Mouse (Mus musculus) kidney, embryonic 15.5 days (tissue): ENCODE results near the gene Ccdc190. TPM values are rescaled to one million over a fixed set of nuclear protein-coding genes. Genes with fewer than 3 reads are reported as not detected.

Source experiments
- ATAC-seq: fragments of 200-750 bp; cut with Nextera tagmentation; replicated peaks from 2 replicates; pipeline ENCODE4 v1.8.0; 2017; ENCODE audit warnings: moderate TSS enrichment; ENCODE audit not compliant: low FRiP score
- H3K27ac ChIP-seq: fragments of 300-500 bp; sonication (generic); 2 replicates; pipeline ENCODE4 v1.5.1; 2015; ENCODE audit warnings: mild to moderate bottlenecking, inconsistent platforms
- H3K27me3 ChIP-seq: fragments of 300-500 bp; sonication (generic); 2 replicates; pipeline ENCODE4 v1.6.1; 2015; ENCODE audit warnings: inconsistent platforms
- H3K36me3 ChIP-seq: fragments of 300-500 bp; sonication (generic); 2 replicates; pipeline ENCODE4 v1.6.1; 2015; ENCODE audit warnings: inconsistent platforms
- H3K4me1 ChIP-seq: fragments of 300-500 bp; sonication (generic); 2 replicates; pipeline ENCODE4 v1.6.1; 2015; ENCODE audit warnings: inconsistent platforms
- H3K4me2 ChIP-seq: fragments of 300-500 bp; sonication (generic); 2 replicates; pipeline ENCODE4 v1.6.1; 2015; ENCODE audit warnings: moderate library complexity, mild to moderate bottlenecking, inconsistent platforms
- H3K4me3 ChIP-seq: fragments of 300-500 bp; sonication (generic); replicated peaks from 2 replicates; pipeline ENCODE4 v1.5.1; 2015; ENCODE audit warnings: mild to moderate bottlenecking, inconsistent platforms
- H3K9ac ChIP-seq: fragments of 300-500 bp; sonication (generic); 2 replicates; pipeline ENCODE4 v1.6.1; 2015; ENCODE audit warnings: mild to moderate bottlenecking, inconsistent platforms
- H3K9me3 ChIP-seq: fragments of 300-500 bp; sonication (generic); replicated peaks from 2 replicates; pipeline ENCODE4 v1.6.1; 2016; ENCODE audit warnings: inconsistent platforms
- WGBS: fragments of 180-500 bp; shearing (Covaris S2); methylation state at CpG from one replicate; pipeline ENCODE4 v1.1.7; 2015; ENCODE audit warnings: mixed read lengths; 5-methylcytosine and 5-hydroxymethylcytosine counted together
- polyA plus RNA-seq: library from polyadenylated mRNA; unstranded; fragments of >200 nt; fragmentation: Nextera tagmentation; extraction: Ambion mirVana; gene quantifications from 2 replicates; pipeline ENCODE4 v1.2.1, GENCODE M21; 2015

Gene Ccdc190
- polyA plus RNA-seq, 1 experiment from 2014 or later: not detected

DNA sequence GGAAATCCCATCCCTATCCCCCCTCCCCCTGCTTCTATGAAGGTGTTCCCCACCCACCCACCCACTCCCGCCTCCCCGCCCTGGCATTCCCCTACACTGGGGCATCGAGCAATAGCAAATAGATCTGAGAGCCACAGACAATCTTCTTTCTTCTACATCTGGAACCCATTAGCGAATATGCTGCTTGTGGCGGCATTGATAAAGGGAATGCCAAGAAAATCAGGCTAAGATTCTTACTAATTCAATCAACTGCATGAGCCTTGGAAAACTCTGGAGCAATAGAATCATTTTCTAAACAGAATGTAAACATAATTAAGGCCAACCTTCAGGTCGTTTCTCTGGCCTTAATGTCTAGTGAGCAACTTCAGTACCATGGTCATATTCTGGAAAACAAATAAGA, 16.9 kb upstream of the Ccdc190 start:
- WGBS: 80% methylated on average over 6 of the region's 6 CpGs

DNA sequence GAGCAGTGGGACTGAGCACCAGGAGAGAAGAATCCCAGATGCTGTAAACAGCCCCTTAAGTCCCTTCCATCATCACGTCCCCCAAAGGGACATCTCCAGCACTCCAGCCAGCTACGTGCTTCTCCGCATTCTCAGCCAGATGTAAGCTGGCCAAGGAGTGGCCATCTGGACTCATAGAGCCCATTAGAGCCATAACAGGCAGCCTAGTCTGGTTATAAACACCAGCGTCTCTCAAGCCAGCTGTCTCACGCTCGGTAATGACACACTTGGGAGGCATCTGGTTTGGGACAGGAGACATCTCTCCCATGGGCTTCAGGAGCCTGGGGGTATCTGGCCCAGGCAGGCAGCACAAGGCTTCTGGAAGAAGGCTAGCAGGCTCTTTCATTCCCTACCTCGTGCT, 11.8 kb upstream of the Ccdc190 start:
- Histone ChIP-seq H3K9ac (no peak overlapping the region), H3K36me3 (no peaks in the 10 kb centered on the region), H3K27me3 (peaks cover 15% of the 10 kb centered on the region), H3K27ac (no peak overlapping the region), H3K4me2 (no peak overlapping the region), H3K9me3 (no peaks in the 10 kb centered on the region), H3K4me3 (no peak overlapping the region), H3K4me1 (0 out of 2 replicates have a peak, but pooled peaks cover 4% of the 10 kb centered on the region)
- 28% methylated on average over 7 of the region's 7 CpGs for WGBS
- ATAC-seq: no peak

More for the DNA sequence above, 16.9 kb upstream of the Ccdc190 start:
- Histone ChIP-seq H3K9ac (no peak overlapping the region), H3K27ac (no peak overlapping the region), H3K9me3 (no peaks in the 10 kb centered on the region), H3K4me2 (no peak overlapping the region), H3K36me3 (no peaks in the 10 kb centered on the region), H3K4me3 (no peak overlapping the region), H3K27me3 (no peaks in the 10 kb centered on the region), H3K4me1 (no peaks in the 10 kb centered on the region)
- ATAC-seq: no peak

DNA sequence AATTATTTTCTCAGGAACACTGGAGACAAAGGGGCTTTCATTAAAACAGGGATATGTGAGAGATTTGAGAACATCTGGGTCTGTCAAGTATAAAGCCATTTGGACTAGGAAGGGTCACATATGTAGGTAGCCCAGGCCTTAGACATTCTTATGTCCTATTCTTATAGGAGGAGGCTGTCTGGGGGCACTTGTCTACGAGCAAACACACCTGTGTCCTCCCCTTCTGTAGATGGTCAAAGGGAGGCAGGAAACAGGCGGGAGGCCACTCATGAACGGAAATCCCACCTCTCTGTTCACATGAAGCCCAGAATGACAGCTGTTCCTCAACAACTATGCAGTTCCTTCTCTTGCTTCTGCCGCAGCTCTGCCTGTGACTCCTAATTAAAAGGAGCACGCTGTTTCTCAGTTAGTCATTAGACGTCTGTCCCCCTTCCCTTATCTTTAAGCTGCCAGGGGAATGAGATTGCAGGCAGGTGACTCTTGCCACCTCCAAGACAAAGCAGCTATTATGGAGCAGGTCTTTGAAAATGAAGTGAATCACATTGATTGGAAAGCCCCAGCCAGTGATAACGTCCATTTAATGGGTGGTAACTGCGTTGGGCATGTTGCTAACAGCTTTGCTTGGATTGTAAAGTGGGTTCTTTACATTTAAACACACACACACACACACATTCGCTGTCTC, 11.2 kb upstream of the Ccdc190 start:
- Histone ChIP-seq H3K4me1 (0 out of 2 replicates have a peak, but pooled peaks cover 9% of the 10 kb centered on the region), H3K36me3 (no peaks in the 10 kb centered on the region), H3K4me2 (no peak overlapping the region), H3K9ac (no peak overlapping the region), H3K27me3 (peaks cover 15% of the 10 kb centered on the region), H3K9me3 (no peaks in the 10 kb centered on the region), H3K4me3 (no peak overlapping the region), H3K27ac (no peak overlapping the region)
- WGBS: 57% methylated on average over 9 of the region's 9 CpGs
- ATAC-seq: no peak

DNA sequence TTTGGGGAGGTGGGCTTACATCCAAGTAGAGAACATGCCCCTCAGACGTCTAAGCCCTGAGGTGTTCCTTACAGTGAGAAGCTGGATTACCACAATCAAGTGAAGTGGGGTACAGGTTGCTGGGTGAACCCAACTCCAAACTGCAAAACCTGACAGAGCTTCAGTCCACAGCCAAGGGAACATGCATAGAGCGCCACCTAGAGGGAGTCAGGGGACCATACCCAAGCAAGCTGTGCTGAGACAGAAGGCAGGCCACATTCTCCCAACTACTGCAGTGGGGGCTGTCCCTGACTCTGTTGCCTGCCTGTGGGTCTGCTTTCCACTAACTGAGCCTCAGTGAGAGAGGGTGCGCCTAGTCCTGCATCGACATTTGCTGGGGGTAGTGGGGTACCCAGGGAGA, 10.4 kb upstream of the Ccdc190 start:
- Histone ChIP-seq H3K36me3 (no peaks in the 10 kb centered on the region), H3K4me2 (no peak overlapping the region), H3K9ac (no peak overlapping the region), H3K4me1 (0 out of 2 replicates have a peak, but pooled peaks cover 9% of the 10 kb centered on the region), H3K27me3 (peaks cover 15% of the 10 kb centered on the region), H3K4me3 (no peak overlapping the region), H3K9me3 (no peaks in the 10 kb centered on the region), H3K27ac (no peak overlapping the region)
- 26% methylated on average over 4 of the region's 4 CpGs for WGBS
- peak; percentile 34; the same call in 1 of the 2 replicates for ATAC-seq

GRCm38 (mm10) chr1:169919211-169919610, 9.2 kb upstream of the Ccdc190 start:
- Histone ChIP-seq H3K27ac (no peak overlapping the region), H3K4me1 (0 out of 2 replicates have a peak, but pooled peaks cover 9% of the 10 kb centered on the region), H3K36me3 (no peaks in the 10 kb centered on the region), H3K9ac (0 out of 2 replicates have a peak overlapping the region, but pooled peaks have one; percentile 7), H3K27me3 (peaks cover 15% of the 10 kb centered on the region), H3K9me3 (no peaks in the 10 kb centered on the region), H3K4me2 (peak overlapping the region; percentile 51), H3K4me3 (peak overlapping the region; percentile 17; the same call in 1 of the 2 replicates)
- WGBS: 4% methylated on average over 11 of the region's 11 CpGs
- ATAC-seq: peak; percentile 68

GRCm38 (mm10) chr1:169921710-169922211, 6.7 kb upstream of the Ccdc190 start:
- Histone ChIP-seq H3K9ac (no peak overlapping the region), H3K4me3 (no peak overlapping the region), H3K4me1 (0 out of 2 replicates have a peak, but pooled peaks cover 9% of the 10 kb centered on the region), H3K27ac (no peak overlapping the region), H3K4me2 (peak overlapping the region; percentile 37; the same call in 1 of the 2 replicates), H3K36me3 (no peaks in the 10 kb centered on the region), H3K9me3 (no peaks in the 10 kb centered on the region), H3K27me3 (peaks cover 15% of the 10 kb centered on the region)
- ATAC-seq: no peak
- 34% methylated on average over 8 of the region's 8 CpGs for WGBS

DNA sequence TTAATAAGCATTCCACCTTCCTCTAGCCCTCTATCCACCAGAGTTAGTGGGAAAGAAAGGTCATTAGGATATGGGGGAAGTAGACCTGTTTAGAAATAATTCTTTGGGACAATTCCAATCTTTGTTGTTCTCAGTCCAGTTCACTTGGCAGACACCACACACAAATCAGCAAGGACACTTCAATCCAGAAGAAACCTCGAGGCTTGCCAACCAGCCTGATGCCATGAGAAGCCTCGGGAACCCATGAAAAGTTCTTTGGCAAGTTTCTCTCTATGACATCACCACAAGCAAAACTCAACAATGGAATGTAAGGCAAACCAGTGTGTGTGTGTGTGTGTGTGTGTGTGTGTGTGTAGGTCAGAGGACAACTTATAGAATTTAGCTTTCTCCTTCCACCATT, 3.9 kb upstream of the Ccdc190 start:
- peaks cover 13% of the 10 kb centered on the region for H3K27me3 ChIP-seq
- H3K4me3 ChIP-seq: no peak overlapping the region
- ATAC-seq: no peak
- 80% methylated on average over 2 of the region's 2 CpGs for WGBS
- no peaks in the 10 kb centered on the region for H3K9me3 ChIP-seq
- H3K36me3 ChIP-seq: no peaks in the 10 kb centered on the region
- H3K27ac ChIP-seq: no peak overlapping the region
- 0 out of 2 replicates have a peak, but pooled peaks cover 10% of the 10 kb centered on the region for H3K4me1 ChIP-seq
- no peak overlapping the region for H3K9ac ChIP-seq
- no peak overlapping the region for H3K4me2 ChIP-seq

DNA sequence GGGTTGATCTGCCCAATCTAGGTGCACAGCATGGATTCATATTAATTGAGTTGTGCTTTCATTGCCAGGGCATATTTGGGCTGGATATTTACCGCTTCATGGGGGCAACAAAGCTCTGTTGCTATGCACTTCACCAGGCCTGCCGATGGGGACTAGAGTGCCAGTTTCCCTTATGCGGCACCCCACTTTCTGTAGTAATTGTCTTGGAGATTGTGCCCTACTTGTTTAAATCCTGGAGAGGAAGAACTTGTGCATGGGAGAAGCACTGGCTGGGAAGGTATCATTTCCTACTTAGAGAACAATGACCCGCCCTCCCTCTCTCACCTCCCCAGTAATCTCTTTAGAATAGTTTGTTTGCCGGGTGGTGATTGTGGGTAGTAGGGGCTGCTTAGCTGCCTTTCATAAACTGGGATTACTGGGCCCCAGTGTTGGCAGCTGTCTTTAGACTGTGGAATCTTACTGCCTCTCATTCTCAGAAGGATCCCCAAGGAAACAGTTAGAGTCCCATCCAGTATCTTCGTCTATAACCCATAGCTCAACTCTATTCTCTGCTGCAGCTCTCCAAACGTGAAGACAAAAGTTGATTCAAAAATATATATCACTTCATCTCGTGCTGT, 587 bp upstream of the Ccdc190 start:
- H3K27me3 ChIP-seq: 0 out of 2 replicates have a peak, but pooled peaks cover 2% of the 10 kb centered on the region
- H3K36me3 ChIP-seq: no peaks in the 10 kb centered on the region
- H3K4me3 ChIP-seq: no peak overlapping the region
- no peak overlapping the region for H3K4me2 ChIP-seq
- ATAC-seq: no peak
- no peaks in the 10 kb centered on the region for H3K9me3 ChIP-seq
- H3K27ac ChIP-seq: no peak overlapping the region
- H3K4me1 ChIP-seq: 0 out of 2 replicates have a peak, but pooled peaks cover 4% of the 10 kb centered on the region
- WGBS: 63% methylated on average over 8 of the region's 8 CpGs
- no peak overlapping the region for H3K9ac ChIP-seq

- Histone ChIP-seq H3K4me3 (no peak overlapping the region), H3K4me2 (no peak overlapping the region), H3K9me3 (no peaks in the 10 kb centered on the region), H3K27ac (no peak overlapping the region), H3K9ac (no peak overlapping the region), H3K4me1 (0 out of 2 replicates have a peak, but pooled peaks cover 4% of the 10 kb centered on the region), H3K36me3 (no peaks in the 10 kb centered on the region), H3K27me3 (0 out of 2 replicates have a peak, but pooled peaks cover 2% of the 10 kb centered on the region)
- no peak for ATAC-seq
- WGBS: 80% methylated on average over 7 of the region's 7 CpGs
Measured at GRCm38 (mm10) chr1:169931698-169932097, 3.2 kb downstream of the Ccdc190 start.

GRCm38 (mm10) chr1:169932122-169932746, 3.8 kb downstream of the Ccdc190 start:
- WGBS: 69% methylated on average over 7 of the region's 7 CpGs
- ATAC-seq: no peak

GRCm38 (mm10) chr1:169934005-169934725, 5.7 kb downstream of the Ccdc190 start:
- peak overlapping the region; percentile 36 for H3K4me2 ChIP-seq
- H3K4me1 ChIP-seq: no peaks in the 10 kb centered on the region
- H3K27me3 ChIP-seq: 0 out of 2 replicates have a peak, but pooled peaks cover 2% of the 10 kb centered on the region
- no peaks in the 10 kb centered on the region for H3K36me3 ChIP-seq
- H3K27ac ChIP-seq: no peak overlapping the region
- H3K4me3 ChIP-seq: no peak overlapping the region; the same call in 1 of the 2 replicates
- no peak overlapping the region for H3K9ac ChIP-seq
- ATAC-seq: no peak
- WGBS: 54% methylated on average over 16 of the region's 16 CpGs
- H3K9me3 ChIP-seq: no peaks in the 10 kb centered on the region

More at GRCm38 (mm10) chr1:169932122-169932746, 3.8 kb downstream of the Ccdc190 start:
- H3K4me1 ChIP-seq: 0 out of 2 replicates have a peak, but pooled peaks cover 4% of the 10 kb centered on the region
- no peak overlapping the region for H3K4me3 ChIP-seq
- H3K27me3 ChIP-seq: 0 out of 2 replicates have a peak, but pooled peaks cover 2% of the 10 kb centered on the region
- H3K27ac ChIP-seq: no peak overlapping the region
- H3K9ac ChIP-seq: no peak overlapping the region
- no peaks in the 10 kb centered on the region for H3K36me3 ChIP-seq
- H3K4me2 ChIP-seq: no peak overlapping the region
- no peaks in the 10 kb centered on the region for H3K9me3 ChIP-seq
